Mouse (Mus musculus) embryonic facial prominence, embryonic 10.5 days (tissue): ENCODE results near the gene Cytip. TPM values are rescaled to one million over a fixed set of nuclear protein-coding genes. Genes with fewer than 3 reads are reported as not detected.

Experiments used
- DNase-seq: peaks from one replicate; pipeline ENCODE4 v3.0.0-alpha.2; 2017; ENCODE audit warnings: low spot score
- H3K27ac ChIP-seq: fragments of 300-500 bp; sonication (generic); replicated peaks from 2 replicates; pipeline ENCODE4 v1.5.1; 2016; ENCODE audit warnings: mild to moderate bottlenecking
- H3K27me3 ChIP-seq: fragments of 300-500 bp; sonication (generic); replicated peaks from 2 replicates; pipeline ENCODE4 v1.6.1; 2016; ENCODE audit warnings: low read depth, mild to moderate bottlenecking; ENCODE audit not compliant: poor library complexity, severe bottlenecking
- H3K36me3 ChIP-seq: fragments of 300-500 bp; sonication (generic); replicated peaks from 2 replicates; pipeline ENCODE4 v1.6.1; 2016; ENCODE audit warnings: mild to moderate bottlenecking, moderate library complexity
- H3K4me1 ChIP-seq: fragments of 300-500 bp; sonication (generic); 2 replicates; pipeline ENCODE4 v1.6.1; 2016
- H3K4me3 ChIP-seq: fragments of 300-500 bp; sonication (generic); 2 replicates; pipeline ENCODE4 v1.5.1; 2016; ENCODE audit warnings: mild to moderate bottlenecking, moderate library complexity
- H3K9me3 ChIP-seq: fragments of 300-500 bp; sonication (generic); 2 replicates; pipeline ENCODE4 v1.6.1; 2016; ENCODE audit warnings: mild to moderate bottlenecking
- WGBS: fragments of 180-500 bp; shearing (Covaris S2); methylation state at CpG from one replicate; pipeline ENCODE4 v1.1.7; 2016; 5-methylcytosine and 5-hydroxymethylcytosine counted together
- polyA plus RNA-seq: library from polyadenylated mRNA; unstranded; fragments of >200 nt; fragmentation: Nextera tagmentation; extraction: Ambion mirVana; gene quantifications from 2 replicates; pipeline ENCODE4 v1.2.1, GENCODE M21; 2016

Cytip gene
- polyA plus RNA-seq, 1 experiment from 2014 or later: 0.80 TPM

DNA sequence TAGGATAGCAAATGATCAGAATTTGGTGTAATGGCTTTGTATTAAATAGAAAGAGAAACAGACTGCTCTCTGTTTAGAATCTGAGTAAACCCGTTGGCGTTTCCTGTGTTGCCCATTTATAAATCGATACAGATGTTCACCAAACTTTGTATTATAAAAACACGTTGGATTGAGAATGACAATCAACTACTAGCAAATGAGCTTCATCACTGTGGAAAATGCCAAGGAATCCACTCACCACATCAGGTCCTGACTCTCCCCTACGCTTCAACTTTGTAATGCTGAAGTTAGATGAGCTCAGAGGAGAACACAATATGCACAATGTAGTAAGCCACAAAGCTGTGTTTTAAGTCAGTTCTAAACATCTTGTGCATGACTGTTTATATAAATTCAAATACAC, 36.8 kb downstream of the Cytip start:
- H3K27me3 ChIP-seq: no peaks in the 10 kb centered on the region
- no peaks in the 10 kb centered on the region for H3K36me3 ChIP-seq
- H3K9me3 ChIP-seq: no peaks in the 10 kb centered on the region
- no peak overlapping the region for H3K4me3 ChIP-seq
- WGBS: 80% methylated on average over 5 of the region's 5 CpGs
- H3K4me1 ChIP-seq: peaks cover 4% of the 10 kb centered on the region; the same call in 1 of the 2 replicates
- H3K27ac ChIP-seq: no peak overlapping the region
- no peak for DNase-seq

DNA sequence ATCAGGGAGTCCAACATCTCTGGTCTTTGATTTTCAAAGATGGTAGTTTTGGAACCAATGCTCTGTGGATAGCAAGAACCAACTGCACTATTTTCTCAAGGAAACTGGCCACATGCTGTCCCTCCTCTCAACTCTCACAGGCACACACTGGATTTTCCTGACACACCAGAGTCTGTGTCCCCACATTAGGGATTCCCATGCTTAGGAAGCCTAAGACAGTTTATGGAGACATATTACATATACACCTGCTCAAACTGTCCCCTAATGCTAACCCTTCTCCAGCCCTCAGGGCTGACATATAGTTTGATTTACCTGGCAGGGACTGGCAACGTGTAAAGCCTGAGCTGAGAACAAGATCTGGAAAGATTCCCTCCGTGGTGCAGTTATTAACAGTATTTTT, 37.2 kb downstream of the Cytip start:
- H3K27ac ChIP-seq: no peak overlapping the region
- no peaks in the 10 kb centered on the region for H3K27me3 ChIP-seq
- WGBS: 82% methylated on average over 2 of the region's 2 CpGs
- H3K4me3 ChIP-seq: no peak overlapping the region
- H3K4me1 ChIP-seq: peaks cover 4% of the 10 kb centered on the region; the same call in 1 of the 2 replicates
- H3K9me3 ChIP-seq: no peaks in the 10 kb centered on the region
- no peak for DNase-seq
- no peaks in the 10 kb centered on the region for H3K36me3 ChIP-seq

DNA sequence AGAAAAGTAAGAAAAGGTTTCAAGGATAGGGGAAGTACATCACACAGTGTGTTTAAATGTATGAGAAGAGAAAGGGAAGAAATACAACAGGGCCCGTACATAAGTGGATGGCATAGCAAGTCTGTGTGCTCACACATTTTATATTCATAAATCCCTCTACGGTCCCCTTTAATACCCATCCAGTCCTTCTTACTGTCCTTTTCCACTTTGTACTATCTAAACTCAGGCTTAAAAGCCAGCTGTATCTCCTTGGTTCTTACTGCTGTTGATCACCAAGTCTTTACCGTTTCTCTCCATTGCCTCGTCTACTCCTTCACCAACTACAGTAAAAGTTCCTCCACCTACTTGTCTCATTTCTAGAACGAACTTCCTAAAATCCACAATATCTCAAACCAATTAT, 37.9 kb downstream of the Cytip start:
- H3K4me3 ChIP-seq: no peak overlapping the region
- peaks cover 4% of the 10 kb centered on the region; the same call in 1 of the 2 replicates for H3K4me1 ChIP-seq
- WGBS: 94% methylated on average over 5 of the region's 5 CpGs
- no peak for DNase-seq
- H3K9me3 ChIP-seq: no peaks in the 10 kb centered on the region
- H3K36me3 ChIP-seq: no peaks in the 10 kb centered on the region
- H3K27ac ChIP-seq: no peak overlapping the region
- no peaks in the 10 kb centered on the region for H3K27me3 ChIP-seq

DNA sequence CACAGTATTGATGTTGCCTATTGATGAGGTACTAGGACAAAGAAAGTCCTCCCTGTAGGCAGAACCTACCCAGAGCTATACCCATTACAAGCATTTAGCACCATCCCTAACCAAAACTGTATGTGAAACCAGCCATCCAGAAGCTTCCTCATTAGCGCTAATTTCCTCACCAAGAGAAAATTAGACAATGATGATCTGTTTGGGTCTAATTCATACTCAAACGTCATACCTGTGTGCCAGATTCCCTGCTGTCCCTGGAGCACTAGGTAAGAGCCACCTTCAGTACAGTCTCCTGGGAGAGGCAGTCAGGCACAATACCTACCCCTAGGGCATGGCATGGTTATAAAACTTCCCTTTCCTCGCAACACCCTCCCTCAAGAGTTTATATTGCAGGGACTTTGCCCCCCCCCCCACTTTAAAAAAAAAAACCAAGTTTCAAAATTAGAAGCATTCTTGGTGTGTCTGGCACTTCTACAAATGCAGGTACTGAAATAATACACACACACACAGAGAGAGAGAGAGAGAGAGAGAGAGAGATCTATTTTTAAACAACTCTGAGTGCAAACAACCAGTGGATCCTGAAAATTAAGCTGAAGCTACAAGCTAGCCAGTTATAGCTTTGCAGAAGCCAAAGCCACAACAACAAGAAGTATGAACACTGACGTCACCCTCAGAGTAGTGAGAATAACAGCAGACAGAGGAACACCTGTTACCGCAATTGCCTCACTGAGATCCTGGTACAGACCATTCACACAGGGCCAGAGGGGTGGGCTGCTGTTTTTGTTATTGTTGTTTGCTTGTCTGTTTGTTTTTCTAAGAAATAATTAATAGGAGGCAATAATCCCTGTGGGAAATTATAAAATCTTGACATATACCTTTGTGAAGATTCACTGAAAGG, 38.6 kb downstream of the Cytip start:
- Histone ChIP-seq H3K4me1 (peaks cover 4% of the 10 kb centered on the region; the same call in 1 of the 2 replicates), H3K9me3 (no peaks in the 10 kb centered on the region), H3K4me3 (no peak overlapping the region), H3K36me3 (no peaks in the 10 kb centered on the region), H3K27ac (no peak overlapping the region), H3K27me3 (no peaks in the 10 kb centered on the region)
- 85% methylated on average over 5 of the region's 5 CpGs for WGBS
- DNase-seq: no peak

DNA sequence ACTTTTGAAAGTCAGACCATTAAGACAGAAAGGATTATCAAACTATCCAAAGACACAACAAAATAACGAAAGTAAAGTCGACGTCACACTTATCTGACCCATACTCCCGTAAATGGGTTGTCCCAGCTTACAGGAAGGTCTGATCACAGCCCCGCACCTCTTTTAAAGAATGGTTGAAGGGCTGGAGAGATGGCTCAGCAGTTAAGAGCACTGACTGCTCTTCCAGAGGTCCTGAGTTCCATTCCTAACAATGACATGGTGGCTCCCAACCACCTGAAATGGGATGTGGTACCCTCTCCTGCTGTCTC, 39.3 kb downstream of the Cytip start:
- Histone ChIP-seq H3K9me3 (no peaks in the 10 kb centered on the region), H3K36me3 (no peaks in the 10 kb centered on the region), H3K27me3 (no peaks in the 10 kb centered on the region), H3K27ac (no peak overlapping the region), H3K4me1 (peaks cover 4% of the 10 kb centered on the region; the same call in 1 of the 2 replicates), H3K4me3 (no peak overlapping the region)
- 91% methylated on average over 5 of the region's 5 CpGs for WGBS
- DNase-seq: no peak

DNA sequence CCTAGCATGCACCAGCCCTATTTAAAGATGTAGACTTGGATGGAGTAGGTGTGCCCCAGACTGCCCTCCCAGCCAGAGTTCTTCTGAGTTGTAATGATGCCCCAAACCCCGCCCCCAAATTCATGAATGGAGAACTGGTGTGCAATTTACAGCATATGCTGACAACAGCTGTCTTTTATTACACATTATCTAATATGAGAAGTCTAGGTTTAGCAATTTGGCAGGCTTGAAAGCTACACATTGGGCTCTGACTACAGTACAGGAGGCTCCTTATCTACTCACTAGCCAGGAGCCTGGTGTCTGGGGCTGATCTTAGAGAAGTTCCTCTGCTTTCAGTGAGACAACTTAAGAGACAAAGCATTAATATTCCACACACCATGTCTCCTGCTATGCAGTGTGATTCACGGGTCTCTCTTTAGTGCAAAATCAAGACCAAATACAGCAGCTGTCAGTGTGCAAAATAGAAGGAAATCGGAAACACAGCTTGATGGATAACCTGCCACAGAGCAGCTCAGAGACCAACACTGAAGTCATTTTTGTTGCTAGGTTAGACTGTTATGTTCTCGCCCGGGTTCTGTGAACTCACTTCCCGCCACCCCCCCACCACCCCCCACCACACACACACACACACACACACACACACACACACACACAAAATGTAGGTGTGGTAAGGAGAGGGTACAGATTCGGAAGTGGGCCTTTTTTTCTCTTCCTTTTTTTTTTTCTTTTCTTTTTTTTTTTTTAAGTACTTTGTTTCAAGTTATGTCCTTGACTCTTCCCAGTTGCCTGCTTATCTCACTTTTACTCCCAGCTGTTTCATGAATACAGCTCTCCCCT, 39.8 kb downstream of the Cytip start:
- peaks cover 4% of the 10 kb centered on the region; the same call in 1 of the 2 replicates for H3K4me1 ChIP-seq
- H3K4me3 ChIP-seq: no peak overlapping the region
- 85% methylated on average over 7 of the region's 7 CpGs for WGBS
- no peaks in the 10 kb centered on the region for H3K27me3 ChIP-seq
- no peaks in the 10 kb centered on the region for H3K9me3 ChIP-seq
- no peak for DNase-seq
- no peak overlapping the region for H3K27ac ChIP-seq
- no peaks in the 10 kb centered on the region for H3K36me3 ChIP-seq

DNA sequence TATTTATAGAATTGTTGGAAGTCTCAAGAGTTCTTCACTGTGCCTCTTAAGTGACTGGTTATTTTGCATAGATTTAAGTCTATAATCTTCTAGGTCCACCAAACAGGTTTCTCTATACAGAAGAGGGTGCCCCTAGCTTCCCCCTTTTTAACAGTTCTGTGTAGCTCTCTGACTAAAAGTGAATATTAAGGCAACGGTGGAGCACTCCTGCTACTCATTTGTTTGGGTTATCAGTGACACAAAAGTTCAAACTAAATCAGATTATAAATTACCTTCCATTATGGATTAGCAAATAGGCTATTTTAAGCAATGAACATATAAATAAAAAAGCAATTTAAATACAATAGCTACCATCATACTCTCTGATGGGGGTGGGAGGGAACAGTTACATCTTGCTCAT, 40.8 kb downstream of the Cytip start:
- WGBS: 83% methylated on average over 1 of the region's 1 CpGs

DNA sequence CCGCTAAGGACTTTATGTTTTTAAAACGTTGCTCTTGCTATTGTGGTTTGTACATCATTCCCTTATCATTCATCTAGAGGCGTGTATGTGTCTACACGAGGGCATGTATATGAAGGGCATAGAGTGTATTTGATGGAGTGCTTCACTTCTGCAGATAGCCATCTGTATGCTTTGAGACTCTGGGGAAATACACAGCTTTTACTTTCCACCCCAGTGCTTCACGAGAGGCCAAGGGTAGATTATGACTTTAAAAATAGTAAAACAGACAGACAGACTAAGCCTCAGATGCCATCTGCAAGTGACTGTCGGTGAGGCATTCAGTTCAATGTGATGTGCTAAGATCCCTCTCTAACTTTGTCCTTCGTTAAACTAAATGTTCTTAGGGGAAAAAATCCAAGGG, 41.6 kb downstream of the Cytip start:
- H3K27ac ChIP-seq: no peak overlapping the region
- H3K4me3 ChIP-seq: no peak overlapping the region
- WGBS: 85% methylated on average over 7 of the region's 7 CpGs
- no peaks in the 10 kb centered on the region for H3K9me3 ChIP-seq
- H3K4me1 ChIP-seq: peaks cover 4% of the 10 kb centered on the region; the same call in 1 of the 2 replicates
- no peaks in the 10 kb centered on the region for H3K27me3 ChIP-seq
- H3K36me3 ChIP-seq: no peaks in the 10 kb centered on the region
- DNase-seq: no peak

More for the DNA sequence above, 40.8 kb downstream of the Cytip start:
- no peak for DNase-seq
- Histone ChIP-seq H3K36me3 (no peaks in the 10 kb centered on the region), H3K4me3 (no peak overlapping the region), H3K9me3 (no peaks in the 10 kb centered on the region), H3K4me1 (peaks cover 4% of the 10 kb centered on the region; the same call in 1 of the 2 replicates), H3K27me3 (no peaks in the 10 kb centered on the region), H3K27ac (no peak overlapping the region)

DNA sequence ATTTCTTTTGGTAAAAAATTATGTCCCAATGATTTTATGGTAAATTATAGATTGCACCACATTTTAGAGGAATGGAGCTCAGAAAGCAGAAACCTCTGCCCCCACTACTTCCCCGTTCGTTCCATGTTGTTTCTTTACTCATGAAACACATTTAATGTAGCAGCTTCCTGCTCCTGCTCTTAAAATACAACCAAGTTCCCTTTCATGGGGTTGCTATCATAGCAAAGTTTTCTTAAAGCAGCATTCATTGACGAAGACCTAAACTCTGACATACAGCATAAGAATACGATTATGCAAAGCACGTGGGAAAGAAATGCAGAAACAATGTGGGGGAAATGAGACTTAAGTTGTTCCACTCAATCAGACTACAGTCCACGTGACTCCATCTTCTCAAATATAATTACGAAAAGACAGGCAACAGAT, 45.3 kb downstream of the Cytip start:
- no peaks in the 10 kb centered on the region for H3K4me1 ChIP-seq
- H3K36me3 ChIP-seq: no peaks in the 10 kb centered on the region
- no peak overlapping the region for H3K4me3 ChIP-seq
- no peak overlapping the region for H3K27ac ChIP-seq
- no peak for DNase-seq
- 88% methylated on average over 7 of the region's 7 CpGs for WGBS
- no peaks in the 10 kb centered on the region for H3K9me3 ChIP-seq
- H3K27me3 ChIP-seq: no peaks in the 10 kb centered on the region

DNA sequence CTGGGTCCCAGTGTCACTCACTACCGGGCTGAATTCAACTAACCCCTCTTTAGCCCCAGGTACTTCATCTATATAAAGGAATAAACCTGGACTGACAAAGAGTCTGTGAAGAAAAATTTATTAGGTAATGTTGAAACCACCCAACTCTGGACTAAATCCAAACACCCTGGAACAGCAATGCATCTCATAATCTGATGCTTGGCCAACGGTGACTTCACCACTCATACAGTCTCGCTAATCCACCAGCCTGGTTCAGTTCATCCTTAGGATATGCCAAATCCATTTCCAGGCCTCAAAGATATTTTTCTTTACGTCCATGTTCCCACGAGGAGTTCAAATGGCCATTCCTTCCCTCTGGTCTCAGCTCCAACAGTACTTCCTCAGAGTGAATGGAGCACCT, 48.8 kb downstream of the Cytip start:
- DNase-seq: no peak
- Histone ChIP-seq H3K4me1 (no peaks in the 10 kb centered on the region), H3K36me3 (no peaks in the 10 kb centered on the region), H3K27me3 (no peaks in the 10 kb centered on the region), H3K27ac (no peak overlapping the region), H3K4me3 (no peak overlapping the region), H3K9me3 (no peaks in the 10 kb centered on the region)
- 90% methylated on average over 5 of the region's 5 CpGs for WGBS

DNA sequence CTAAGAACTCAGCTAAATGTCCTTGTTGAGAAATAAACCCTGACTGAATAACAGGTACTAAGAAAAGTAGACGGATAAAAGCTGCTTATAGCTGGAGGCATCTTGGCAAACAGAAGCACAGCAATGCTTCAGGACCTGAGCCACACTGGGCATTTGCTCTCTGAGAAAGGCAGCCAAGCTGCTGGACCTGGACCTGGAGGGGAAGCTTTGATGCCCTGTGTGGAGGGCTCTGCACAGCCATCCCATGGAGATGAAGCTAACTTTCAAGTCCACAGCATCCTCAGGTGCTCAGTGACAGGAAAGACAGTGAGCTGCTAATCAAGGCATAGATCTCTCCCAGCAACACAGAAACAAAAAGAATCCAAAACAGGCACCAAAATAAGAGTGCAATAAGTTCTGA, 54.8 kb downstream of the Cytip start:
- H3K4me1 ChIP-seq: no peaks in the 10 kb centered on the region
- DNase-seq: no peak
- H3K27ac ChIP-seq: no peak overlapping the region
- no peak overlapping the region for H3K4me3 ChIP-seq
- 71% methylated on average over 1 of the region's 1 CpGs for WGBS
- H3K27me3 ChIP-seq: no peaks in the 10 kb centered on the region
- H3K9me3 ChIP-seq: no peaks in the 10 kb centered on the region
- H3K36me3 ChIP-seq: no peaks in the 10 kb centered on the region

DNA sequence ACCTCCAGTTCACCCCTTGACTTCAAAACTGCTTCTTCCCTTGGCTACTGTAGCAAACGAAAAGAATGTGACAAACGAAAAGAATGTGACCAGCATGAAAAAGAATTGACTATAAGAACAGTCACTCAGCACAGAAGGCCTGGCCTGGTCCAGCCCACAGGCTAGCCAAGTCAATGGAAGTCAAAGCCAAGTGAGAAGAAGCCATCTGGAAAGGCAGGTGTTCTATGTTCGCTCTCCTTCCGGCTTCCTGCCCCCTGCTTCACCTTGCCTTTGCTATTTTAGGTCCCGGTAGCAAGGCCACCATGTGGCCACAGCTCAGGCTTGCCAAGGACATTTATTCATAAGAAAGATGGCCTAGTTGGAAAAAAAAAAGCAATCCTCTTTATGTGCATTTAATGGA, 56.7 kb downstream of the Cytip start:
- 85% methylated on average over 5 of the region's 5 CpGs for WGBS
- Histone ChIP-seq H3K9me3 (no peaks in the 10 kb centered on the region), H3K27ac (no peak overlapping the region), H3K4me3 (no peak overlapping the region), H3K4me1 (no peaks in the 10 kb centered on the region), H3K27me3 (no peaks in the 10 kb centered on the region), H3K36me3 (no peaks in the 10 kb centered on the region)
- DNase-seq: no peak

DNA sequence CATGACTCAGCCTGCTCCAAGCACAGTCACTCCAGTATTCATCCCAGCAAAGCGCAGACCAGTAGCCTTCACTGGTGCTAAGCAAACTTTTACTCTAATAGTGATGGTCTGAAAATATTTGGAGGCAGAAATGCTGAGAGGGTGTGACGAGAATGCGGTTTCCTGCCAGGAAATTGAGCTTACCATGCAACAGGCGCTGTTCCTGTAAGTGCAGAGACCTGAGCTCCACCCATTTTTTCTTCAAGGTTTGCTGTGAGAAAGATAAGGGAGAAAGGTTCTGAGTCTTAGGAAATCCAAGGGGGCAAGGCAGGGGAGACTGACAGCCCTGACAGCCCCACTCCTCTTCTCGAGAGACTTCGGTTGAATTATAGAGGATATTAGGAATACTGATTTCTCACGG, 57.7 kb downstream of the Cytip start:
- H3K4me1 ChIP-seq: no peaks in the 10 kb centered on the region
- H3K9me3 ChIP-seq: no peaks in the 10 kb centered on the region
- no peak overlapping the region for H3K27ac ChIP-seq
- DNase-seq: no peak
- no peak overlapping the region for H3K4me3 ChIP-seq
- no peaks in the 10 kb centered on the region for H3K36me3 ChIP-seq
- no peaks in the 10 kb centered on the region for H3K27me3 ChIP-seq
- 86% methylated on average over 7 of the region's 7 CpGs for WGBS
